Mouse (Mus musculus): Measurements from ENCODE around the gene Bcas2. TPM values are rescaled to one million over a fixed set of nuclear protein-coding genes. Genes with fewer than 3 reads are reported as not detected.

The Bcas2 gene
- 244 and 247 TPM in 2 replicates for polyA plus RNA-seq (2015; fragmentation: Nextera tagmentation; extraction: Ambion mirVana)

DNA sequence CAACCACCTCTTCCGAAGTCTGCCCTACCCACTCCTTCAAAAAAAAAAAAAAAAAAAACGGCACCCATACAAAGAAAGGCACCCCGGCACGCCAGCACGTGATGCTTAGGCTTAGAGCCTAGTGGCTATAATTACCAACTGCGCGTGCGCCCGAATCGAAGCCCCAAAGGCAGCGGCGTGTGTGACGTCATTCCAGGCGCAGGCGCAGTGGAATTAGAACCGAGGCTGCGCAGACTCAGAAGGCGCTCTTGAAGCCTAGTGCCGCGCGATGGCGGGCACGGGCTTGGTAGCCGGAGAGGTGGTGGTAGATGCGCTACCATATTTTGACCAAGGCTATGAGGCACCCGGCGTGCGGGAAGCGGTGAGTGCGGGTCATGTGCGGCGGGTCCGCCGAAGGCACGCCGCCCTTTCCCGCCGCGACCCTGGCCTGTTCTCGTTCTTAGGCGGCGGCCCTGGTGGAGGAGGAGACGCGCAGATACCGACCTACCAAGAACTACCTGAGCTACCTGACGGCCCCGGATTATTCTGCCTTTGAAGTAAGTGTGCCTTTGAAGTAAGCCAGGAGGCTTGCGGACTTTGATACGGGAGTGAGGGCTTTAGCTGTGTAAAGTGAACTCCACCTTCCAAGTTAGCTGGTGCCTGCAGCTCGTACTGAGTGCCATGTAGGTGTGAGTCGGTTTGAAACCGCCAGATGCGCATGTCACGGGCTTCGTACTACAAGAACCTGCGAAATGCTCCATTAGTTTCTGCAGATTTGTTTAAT, at the start of gene Bcas2:
TSS of gene Bcas2 (plus strand) at position 151 of the 763 bp plus-strand sequence.
- peaks cover 24% of the 10 kb centered on the region for H3K36me3 ChIP-seq
- H3K4me2 ChIP-seq (replicated peaks), result peak within 1 kb of the TSS; percentile 77
- H3K27ac ChIP-seq (replicated peaks), result peak within 1 kb of the TSS; percentile 75
- H3K9me3 ChIP-seq, result no peaks in the 10 kb centered on the region
- peak; percentile 98 for ATAC-seq (replicated peaks)
- H3K9ac ChIP-seq (replicated peaks), result peak within 1 kb of the TSS; percentile 82
- H3K27me3 ChIP-seq, result no peaks in the 10 kb centered on the region
- peaks cover 20% of the 10 kb centered on the region for H3K4me1 ChIP-seq
- peak within 1 kb of the TSS; percentile 68 for H3K4me3 ChIP-seq
- WGBS, result under 1% methylated on average over 56 of the region's 56 CpGs

DNA sequence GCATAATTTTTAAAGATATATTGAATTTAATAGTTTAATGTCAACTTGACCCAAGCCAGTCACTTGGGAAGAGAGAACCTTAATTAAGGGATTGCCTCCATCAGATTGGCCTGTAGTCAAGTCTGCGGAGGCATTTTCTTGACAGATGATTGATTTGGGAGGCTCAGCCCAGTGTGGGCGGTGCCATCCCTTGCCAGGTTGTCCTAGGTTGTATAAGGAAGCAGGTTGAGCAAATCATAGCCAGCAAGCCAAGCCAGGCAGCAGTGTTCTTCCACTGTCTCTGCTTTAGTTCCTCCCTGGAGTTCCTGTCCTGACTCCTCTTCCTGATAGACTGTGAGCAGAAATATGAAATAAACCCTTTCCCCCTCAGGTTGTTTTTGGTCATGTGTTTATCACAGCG, 47.8 kb upstream of the Bcas2 start:
- Histone ChIP-seq H3K27ac (replicated peaks) (no peak overlapping the region), H3K4me2 (replicated peaks) (no peak overlapping the region), H3K9ac (replicated peaks) (no peak overlapping the region), H3K4me1 (peaks cover 5% of the 10 kb centered on the region; the same call in 1 of the 2 replicates), H3K9me3 (no peaks in the 10 kb centered on the region), H3K4me3 (no peak overlapping the region), H3K36me3 (no peaks in the 10 kb centered on the region), H3K27me3 (no peaks in the 10 kb centered on the region)
- ATAC-seq (replicated peaks), result no peak
- WGBS, result 88% methylated on average over 3 of the region's 3 CpGs

DNA sequence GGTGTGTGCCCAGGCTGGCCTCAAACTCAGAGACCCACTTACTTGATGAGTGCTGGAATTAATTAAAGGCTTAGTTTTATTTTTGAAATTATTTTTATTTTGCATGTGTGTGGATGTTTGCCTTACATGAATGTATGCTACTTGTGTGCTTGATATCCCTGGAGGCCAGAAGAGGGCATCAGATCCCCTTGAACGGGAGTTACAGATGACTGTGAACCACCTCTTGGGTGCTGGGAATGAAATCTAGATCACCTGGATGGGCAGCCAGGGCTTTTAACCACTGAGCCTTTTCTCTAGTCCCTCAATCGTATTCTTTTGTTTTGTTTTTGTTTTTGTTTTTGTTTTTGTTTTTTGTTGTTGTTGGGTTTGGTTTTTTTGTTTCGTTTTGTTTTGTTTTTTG, 45.3 kb upstream of the Bcas2 start:
- 91% methylated on average over 3 of the region's 3 CpGs for WGBS
- Histone ChIP-seq H3K4me3 (no peak overlapping the region), H3K9ac (replicated peaks) (no peak overlapping the region), H3K36me3 (no peaks in the 10 kb centered on the region), H3K4me2 (replicated peaks) (no peak overlapping the region), H3K4me1 (peaks cover 9% of the 10 kb centered on the region), H3K27ac (replicated peaks) (no peak overlapping the region), H3K27me3 (no peaks in the 10 kb centered on the region), H3K9me3 (no peaks in the 10 kb centered on the region)
- no peak for ATAC-seq (replicated peaks)

DNA sequence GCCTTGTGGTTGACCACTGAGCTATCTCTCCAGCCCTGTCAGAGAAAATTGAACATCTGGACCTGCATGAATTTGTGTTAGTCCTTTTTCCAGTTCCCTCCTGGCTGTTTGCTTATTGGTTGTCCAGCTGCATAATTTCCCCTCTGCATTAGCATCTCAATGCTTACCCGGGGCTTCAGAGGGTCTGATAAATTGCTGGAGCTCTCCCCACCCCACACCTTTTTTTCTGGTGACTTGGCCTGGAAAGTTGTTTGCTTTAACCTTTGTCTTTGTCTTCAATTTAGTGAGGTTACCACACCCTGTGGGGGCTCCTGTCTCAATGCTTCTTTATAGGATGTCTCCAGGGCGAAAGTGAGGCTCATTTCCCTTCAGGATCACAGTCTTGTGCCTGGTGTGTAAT, 44.3 kb upstream of the Bcas2 start:
- Histone ChIP-seq H3K4me3 (no peak overlapping the region), H3K4me1 (peaks cover 9% of the 10 kb centered on the region), H3K36me3 (no peaks in the 10 kb centered on the region), H3K9me3 (no peaks in the 10 kb centered on the region), H3K9ac (replicated peaks) (no peak overlapping the region), H3K27ac (replicated peaks) (no peak overlapping the region), H3K4me2 (replicated peaks) (no peak overlapping the region), H3K27me3 (no peaks in the 10 kb centered on the region)
- no peak for ATAC-seq (replicated peaks)
- WGBS, result 9% methylated on average over 2 of the region's 2 CpGs

DNA sequence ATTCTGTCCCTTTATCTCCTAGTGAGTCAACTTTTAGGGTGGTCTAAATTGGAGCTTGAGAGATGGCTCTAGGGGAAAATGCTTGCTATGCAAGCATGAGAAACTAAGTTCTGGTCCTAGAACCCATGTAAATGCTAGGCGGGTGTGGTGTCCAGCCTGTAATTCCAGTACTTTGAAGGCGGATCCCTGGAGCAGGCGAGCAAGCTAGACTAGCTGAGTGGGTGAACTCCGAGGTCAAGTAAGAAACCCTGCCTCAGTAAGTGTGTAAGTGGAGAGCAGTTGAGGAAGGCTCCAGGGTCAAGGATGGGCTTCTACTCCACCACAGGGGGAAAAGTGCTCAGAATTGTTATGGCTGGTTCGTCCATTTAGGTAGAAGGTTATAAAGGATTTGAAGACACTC, 43.7 kb upstream of the Bcas2 start:
- Histone ChIP-seq H3K27me3 (no peaks in the 10 kb centered on the region), H3K4me1 (peaks cover 9% of the 10 kb centered on the region), H3K27ac (replicated peaks) (no peak overlapping the region), H3K9ac (replicated peaks) (no peak overlapping the region), H3K4me3 (no peak overlapping the region), H3K4me2 (replicated peaks) (no peak overlapping the region), H3K36me3 (no peaks in the 10 kb centered on the region), H3K9me3 (no peaks in the 10 kb centered on the region)
- WGBS, result 82% methylated on average over 5 of the region's 5 CpGs
- no peak for ATAC-seq (replicated peaks)

DNA sequence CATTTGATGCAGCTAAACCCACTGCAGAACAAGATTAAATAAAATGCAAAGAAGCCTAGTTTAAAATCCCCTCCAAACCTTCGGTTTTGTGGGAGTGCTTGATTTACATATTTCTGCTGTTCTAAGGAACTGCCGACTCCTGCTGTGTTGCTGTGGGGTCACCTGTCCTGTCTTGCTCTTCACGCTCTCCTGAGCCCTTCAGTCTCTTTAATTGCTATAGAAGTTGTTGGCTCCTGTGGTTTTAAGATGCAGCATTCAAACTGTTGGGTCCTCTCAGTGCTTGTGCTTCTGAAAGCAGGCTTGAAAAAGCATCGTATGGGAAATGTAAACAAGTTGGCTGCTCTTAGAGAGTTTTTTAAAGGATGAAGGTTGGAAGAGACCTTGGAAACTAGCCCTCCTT, 43.2 kb upstream of the Bcas2 start:
- Histone ChIP-seq H3K9me3 (no peaks in the 10 kb centered on the region), H3K9ac (replicated peaks) (no peak overlapping the region), H3K4me3 (no peak overlapping the region), H3K36me3 (no peaks in the 10 kb centered on the region), H3K4me1 (peaks cover 9% of the 10 kb centered on the region), H3K27me3 (no peaks in the 10 kb centered on the region), H3K27ac (replicated peaks) (no peak overlapping the region), H3K4me2 (replicated peaks) (no peak overlapping the region)
- ATAC-seq (replicated peaks), result no peak
- WGBS, result 40% methylated on average over 4 of the region's 4 CpGs

DNA sequence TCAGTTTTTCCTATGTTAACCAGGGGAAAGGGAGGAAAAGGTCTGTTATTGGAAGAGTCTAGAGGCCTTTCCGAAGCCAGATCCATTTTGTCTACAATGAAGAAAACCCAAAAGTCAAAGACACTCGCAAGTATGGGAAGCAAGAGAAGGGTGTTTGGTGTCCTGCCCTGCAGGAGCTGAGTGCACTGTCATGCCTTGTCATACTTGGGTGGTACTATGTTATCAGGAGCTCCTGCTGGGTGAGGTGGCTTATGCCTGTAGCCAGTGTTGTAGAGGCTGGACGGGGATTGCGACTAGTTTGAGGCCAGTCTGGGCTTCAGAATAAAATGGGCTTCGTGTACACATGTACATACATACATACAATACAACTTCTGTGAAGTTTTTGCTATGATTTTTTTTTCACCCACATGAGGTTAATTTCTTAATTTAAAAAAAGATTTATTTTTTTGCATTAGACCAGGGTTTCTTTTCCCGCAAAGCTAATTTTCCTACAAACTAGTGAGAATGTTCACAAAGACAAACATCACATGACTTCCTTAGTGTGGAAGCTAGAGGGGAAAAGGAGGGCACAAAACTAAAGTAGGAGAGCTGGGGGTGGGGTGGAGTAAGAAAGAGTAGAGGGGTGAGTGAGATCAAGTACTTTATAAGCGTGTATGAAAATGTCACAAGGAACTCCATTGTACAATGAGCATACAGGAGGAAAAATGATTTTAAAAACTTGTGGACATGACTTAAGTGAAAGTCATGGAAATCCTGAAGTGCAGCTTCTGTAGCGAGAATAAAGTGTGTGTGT, 41.9 kb upstream of the Bcas2 start:
- no peak overlapping the region for H3K4me2 ChIP-seq (replicated peaks)
- no peak overlapping the region for H3K4me3 ChIP-seq
- H3K27me3 ChIP-seq, result no peaks in the 10 kb centered on the region
- no peaks in the 10 kb centered on the region for H3K36me3 ChIP-seq
- peaks cover 9% of the 10 kb centered on the region for H3K4me1 ChIP-seq
- no peak for ATAC-seq (replicated peaks)
- H3K9ac ChIP-seq (replicated peaks), result no peak overlapping the region
- no peaks in the 10 kb centered on the region for H3K9me3 ChIP-seq
- no peak overlapping the region for H3K27ac ChIP-seq (replicated peaks)
- 89% methylated on average over 8 of the region's 8 CpGs for WGBS

DNA sequence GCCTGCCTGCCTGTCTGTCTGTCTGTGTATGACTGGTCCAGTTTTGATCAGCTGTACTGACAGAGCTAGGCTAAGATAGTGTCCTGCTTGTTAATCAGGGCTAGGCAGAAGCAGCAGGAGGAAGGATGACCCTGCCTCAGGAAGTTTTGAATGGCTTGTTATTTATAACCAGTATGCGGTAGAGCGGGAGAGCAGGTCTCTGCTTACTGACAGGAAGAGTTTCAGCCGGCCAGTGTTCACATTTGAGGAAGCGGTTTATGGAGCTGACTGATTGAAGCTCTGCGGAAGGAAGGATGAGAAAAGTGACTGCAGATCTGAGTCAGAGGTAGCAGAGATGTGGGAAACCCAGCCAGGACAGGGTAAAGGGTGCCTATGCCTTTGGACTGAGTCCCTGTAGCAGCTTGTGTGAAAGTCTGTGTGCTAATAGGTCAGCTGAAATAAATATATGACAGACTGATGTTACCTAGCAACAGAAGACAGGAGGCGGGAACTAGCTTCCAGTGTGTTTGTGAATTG, 41.2 kb upstream of the Bcas2 start:
- no peak for ATAC-seq (replicated peaks)
- no peaks in the 10 kb centered on the region for H3K9me3 ChIP-seq
- no peaks in the 10 kb centered on the region for H3K36me3 ChIP-seq
- H3K4me1 ChIP-seq, result peaks cover 9% of the 10 kb centered on the region
- no peak overlapping the region for H3K9ac ChIP-seq (replicated peaks)
- WGBS, result 66% methylated on average over 6 of the region's 6 CpGs
- no peak overlapping the region for H3K4me3 ChIP-seq
- no peak overlapping the region for H3K4me2 ChIP-seq (replicated peaks)
- no peak overlapping the region for H3K27ac ChIP-seq (replicated peaks)
- no peaks in the 10 kb centered on the region for H3K27me3 ChIP-seq

DNA sequence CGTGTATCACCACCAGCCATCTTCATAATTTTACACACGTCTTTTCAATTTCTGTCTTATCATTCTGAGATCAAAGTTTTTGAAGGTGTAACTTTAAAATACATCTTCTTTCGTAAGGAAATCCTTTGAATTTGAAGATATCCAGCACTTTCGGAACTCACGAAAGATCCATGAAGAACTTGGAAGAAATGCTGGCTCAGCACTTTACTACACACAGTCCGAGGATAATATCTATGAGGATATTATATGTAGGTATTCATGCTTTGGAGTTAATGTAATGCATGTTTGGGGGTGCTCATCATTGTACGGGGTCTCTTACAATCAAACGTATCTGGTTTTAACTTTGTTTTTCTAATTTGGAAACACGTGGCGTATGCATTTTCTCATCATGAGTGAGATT, 38.4 kb upstream of the Bcas2 start:
- 92% methylated on average over 10 of the region's 10 CpGs for WGBS
- no peak overlapping the region for H3K4me3 ChIP-seq
- H3K9ac ChIP-seq (replicated peaks), result no peak overlapping the region
- no peak overlapping the region for H3K4me2 ChIP-seq (replicated peaks)
- no peaks in the 10 kb centered on the region for H3K27me3 ChIP-seq
- H3K4me1 ChIP-seq, result peaks cover 4% of the 10 kb centered on the region; the same call in 1 of the 2 replicates
- H3K9me3 ChIP-seq, result no peaks in the 10 kb centered on the region
- H3K36me3 ChIP-seq, result no peaks in the 10 kb centered on the region
- H3K27ac ChIP-seq (replicated peaks), result no peak overlapping the region
- no peak for ATAC-seq (replicated peaks)

DNA sequence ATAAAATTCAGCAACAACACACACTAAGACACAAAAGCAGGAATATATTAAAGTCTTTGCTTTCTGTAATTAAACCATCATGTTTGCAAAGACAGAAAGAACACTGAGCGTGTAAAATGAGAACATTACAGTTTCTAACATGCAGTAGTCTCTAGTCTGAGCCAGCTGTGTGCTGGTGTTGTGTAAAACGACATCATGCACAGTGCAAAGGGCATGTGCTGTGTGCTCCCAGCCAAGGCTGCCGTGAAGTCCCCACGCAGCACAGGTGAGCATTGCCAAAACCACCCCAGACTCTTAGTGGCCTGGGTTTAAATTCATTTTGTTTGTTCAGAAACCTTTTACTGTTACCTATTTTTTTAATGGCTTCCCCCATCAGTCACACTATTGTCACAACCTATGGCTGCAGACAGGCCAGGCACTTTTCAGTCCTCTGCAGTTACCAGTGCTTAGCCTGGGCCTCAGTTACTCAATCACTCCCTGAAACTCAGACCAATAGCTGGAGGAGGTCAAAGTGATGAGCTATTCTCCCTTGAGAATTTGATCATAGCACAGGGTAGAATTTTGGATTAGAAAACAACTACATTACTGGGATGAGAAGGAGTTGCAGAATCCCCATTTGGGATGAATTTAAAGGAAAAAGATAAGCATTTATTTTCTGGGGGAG, 34.9 kb upstream of the Bcas2 start:
- Histone ChIP-seq H3K27ac (replicated peaks) (no peak overlapping the region), H3K4me3 (no peak overlapping the region), H3K9ac (replicated peaks) (no peak overlapping the region), H3K27me3 (no peaks in the 10 kb centered on the region), H3K9me3 (no peaks in the 10 kb centered on the region), H3K4me1 (no peaks in the 10 kb centered on the region), H3K36me3 (no peaks in the 10 kb centered on the region), H3K4me2 (replicated peaks) (no peak overlapping the region)
- ATAC-seq (replicated peaks), result no peak
- WGBS, result 82% methylated on average over 4 of the region's 4 CpGs

DNA sequence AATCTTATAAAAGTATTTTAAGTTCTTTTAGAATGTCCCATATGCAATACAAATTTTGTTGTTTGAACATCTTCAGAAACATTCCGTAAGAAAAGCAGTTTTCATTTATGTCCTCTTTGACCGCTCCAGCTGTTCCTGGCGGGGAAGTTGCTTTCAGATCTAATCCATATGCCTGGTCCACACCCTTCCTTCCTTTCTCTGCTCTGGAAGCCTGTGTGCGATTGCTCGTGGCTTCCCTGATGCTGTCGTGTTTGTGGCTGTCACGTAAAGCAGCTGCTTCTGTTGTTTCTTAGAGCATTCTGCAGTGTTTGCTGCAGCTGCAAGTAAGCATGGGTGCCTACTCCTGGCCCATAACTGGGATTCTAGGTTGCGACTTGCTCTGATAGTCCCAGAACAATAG, 32.4 kb upstream of the Bcas2 start:
- no peak for ATAC-seq (replicated peaks)
- no peaks in the 10 kb centered on the region for H3K9me3 ChIP-seq
- no peak overlapping the region for H3K9ac ChIP-seq (replicated peaks)
- H3K27me3 ChIP-seq, result no peaks in the 10 kb centered on the region
- no peaks in the 10 kb centered on the region for H3K36me3 ChIP-seq
- no peak overlapping the region for H3K4me2 ChIP-seq (replicated peaks)
- no peaks in the 10 kb centered on the region for H3K4me1 ChIP-seq
- no peak overlapping the region for H3K27ac ChIP-seq (replicated peaks)
- H3K4me3 ChIP-seq, result no peak overlapping the region
- 81% methylated on average over 8 of the region's 8 CpGs for WGBS

All from forebrain, embryonic 15.5 days (tissue).